Mouse (Mus musculus) gastrocnemius, postnatal 10 days (tissue): Measurements from ENCODE around the gene Brd2. TPM values are rescaled to one million over a fixed set of nuclear protein-coding genes. Genes with fewer than 3 reads are reported as not detected.
A peak's percentile ranks its signal among the peaks of the same experiment; 100 is the strongest.

Source experiments
- DNase-seq: peaks from one replicate; pipeline ENCODE4 v3.0.0; 2021; ENCODE audit warnings: mixed read lengths
- total RNA-seq, 2 experiments: library from RNA; stranded (reverse); gene quantifications; 2 replicates each; pipeline ENCODE4 v1.2.3; 2021

Gene Brd2
- total RNA-seq, 2 experiments from 2014 or later: 91.9 to 114 TPM

DNA sequence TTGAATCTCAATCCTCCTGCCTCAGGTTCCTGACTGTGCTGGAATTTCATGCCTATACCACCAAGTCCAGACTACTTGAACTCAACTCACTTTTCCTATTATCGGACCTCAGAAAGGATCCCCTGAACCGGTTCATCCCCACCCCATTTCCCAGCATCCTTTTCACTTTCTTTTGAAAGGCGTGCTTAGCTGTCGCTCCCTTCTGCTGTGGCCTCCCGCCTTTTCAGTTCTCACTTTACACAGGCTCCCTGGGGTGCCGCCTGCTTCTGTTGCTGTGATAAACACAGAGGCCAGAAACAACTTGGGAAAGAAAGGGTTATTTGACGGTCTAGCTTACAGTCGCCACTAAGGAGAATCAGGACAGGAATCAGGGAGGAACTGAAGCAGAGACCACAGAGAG is 39.3 kb downstream of the Brd2 start:
- DNase-seq: no peak

DNA sequence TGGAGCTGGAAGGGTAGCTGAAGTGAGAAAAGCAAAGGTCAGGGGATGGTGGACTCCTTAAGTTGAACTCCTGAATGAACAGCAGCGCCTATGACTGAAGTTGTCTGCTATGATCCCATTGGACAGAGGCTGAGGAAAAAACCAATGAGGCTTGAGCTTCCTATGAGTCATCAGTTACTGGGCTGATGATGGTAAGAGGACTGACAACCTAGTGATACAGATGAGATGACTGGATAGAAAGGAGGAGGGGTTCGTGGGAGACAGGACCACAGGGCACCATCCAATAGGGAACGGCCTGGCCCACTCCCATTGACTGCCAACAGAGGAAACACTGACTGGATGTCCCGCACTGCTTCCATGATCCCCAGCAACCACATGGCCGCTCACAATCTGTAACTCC is 42.8 kb downstream of the Brd2 start:
- no peak for DNase-seq

DNA sequence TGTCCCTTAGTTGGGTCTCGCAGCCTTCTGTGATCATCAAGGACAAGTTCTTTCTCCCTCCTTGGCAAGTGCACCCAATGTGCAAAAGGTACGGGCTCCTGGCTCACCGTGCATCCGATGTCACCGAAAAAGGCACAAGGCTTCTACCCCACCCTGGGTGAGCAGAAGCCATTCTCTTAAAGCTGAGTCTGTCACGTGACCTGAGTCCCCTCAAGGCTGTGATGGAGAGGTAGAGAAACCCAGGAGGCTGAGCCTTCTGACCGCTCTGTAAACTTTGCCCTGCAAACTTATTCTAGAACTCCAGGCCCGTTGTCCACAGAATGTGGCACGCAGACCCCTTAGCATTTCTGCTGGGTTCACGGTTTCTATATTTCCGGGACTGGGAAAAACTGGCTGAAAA is 43.4 kb downstream of the Brd2 start:
- no peak for DNase-seq

DNA sequence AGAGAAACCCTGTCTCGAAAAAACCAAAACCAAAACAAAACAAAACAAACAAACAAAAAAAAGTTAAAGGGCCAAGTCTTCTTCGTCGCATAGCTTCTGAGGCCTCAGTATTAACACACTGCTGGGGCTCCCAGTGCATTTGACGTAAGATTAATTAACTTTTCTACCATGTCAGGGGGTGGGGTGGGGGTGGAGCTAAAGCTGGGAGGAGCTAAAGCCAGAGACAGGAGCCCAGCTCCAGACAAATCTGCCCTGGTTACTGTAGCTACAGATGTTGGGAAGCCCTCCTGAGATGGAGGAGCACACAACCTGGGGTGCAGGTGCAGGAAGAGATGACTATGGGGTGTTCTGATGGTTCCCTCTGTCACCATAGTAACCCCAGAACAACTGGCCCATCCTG is 44.3 kb downstream of the Brd2 start:
- no peak for DNase-seq

DNA sequence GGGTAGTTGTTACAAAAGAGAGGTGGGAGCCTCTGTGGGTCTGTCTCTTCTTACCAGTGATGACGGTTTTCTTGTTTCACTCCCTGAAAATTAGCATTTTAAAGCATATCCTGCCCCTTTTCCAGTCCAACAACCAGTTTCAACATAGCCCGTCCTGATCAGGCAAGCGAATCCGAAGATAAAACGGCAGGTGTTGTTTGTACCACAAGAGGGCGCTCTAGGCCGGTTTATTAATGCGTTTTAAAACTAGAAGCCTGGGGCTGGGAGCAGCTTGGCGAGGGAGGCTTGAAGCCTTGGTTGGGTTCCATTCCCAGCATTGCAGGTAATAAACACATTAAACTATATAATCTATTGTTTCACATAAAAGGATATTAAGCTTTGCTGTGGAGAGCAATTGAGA is 44.9 kb downstream of the Brd2 start:
- peak; percentile 73 for DNase-seq

DNA sequence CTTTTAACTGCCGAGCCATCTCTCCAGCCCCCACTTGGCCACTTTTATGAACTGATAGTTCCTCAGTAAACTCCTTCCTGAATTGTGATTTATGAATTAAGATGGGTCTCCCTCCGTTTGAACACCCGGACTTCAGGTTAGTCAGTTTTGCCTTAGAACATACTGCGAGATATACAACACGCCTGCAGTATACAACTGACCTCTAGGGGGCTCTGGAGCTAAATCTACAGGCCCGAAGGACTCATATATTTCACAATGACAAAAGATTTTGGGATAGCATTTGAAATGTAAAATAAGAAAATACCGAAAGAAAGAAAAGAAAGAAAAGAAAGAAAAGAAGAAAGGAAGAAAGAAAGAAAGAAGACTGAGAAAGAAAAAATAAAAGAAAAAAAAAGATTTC is 47.2 kb downstream of the Brd2 start:
- DNase-seq: peak; percentile 68

DNA sequence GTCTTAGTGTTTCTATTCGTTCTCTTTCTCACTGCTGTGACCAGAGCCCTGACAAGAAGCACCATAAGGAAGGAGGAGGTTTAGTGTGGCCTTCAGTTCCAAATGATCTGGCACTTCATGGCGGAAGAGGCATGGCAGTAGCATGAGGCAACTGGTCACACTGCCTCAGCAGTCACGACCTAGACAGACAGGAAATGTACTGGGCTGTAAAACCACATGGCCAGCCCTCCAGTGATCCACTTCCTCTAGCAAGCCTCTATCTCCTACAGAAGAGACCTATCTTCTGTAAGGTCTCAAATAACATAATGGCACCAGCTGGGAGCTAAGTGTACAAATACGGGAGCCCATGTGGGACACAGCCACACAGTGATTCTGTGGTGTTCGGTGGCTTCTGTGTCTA is 50.3 kb downstream of the Brd2 start:
- DNase-seq: no peak

DNA sequence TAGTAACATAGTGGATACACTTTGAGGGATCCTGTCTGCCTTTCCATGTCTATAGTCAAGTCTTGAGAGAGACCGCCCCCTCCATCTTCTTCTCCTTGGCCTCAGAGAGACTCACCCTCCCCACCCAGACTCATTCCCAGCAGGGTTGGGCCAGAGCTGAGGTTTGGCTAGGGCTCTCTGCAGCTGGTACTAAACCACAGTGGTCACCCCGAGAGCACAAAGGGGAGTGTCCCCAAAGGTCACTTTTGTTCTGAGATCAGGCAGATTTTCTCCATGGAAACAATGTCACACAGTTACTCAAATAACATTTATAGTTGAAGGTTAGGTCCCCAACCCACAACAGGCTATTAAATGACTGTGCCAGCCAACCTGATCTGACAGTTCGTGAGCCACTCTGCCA is 53.6 kb downstream of the Brd2 start:
- DNase-seq: no peak

Other genes with a start within 250 kb of the Brd2 start
- gene Gm7029, start 248.8 kb downstream of the Brd2 start, total RNA-seq: not detected
- 10 to 100 TPM in 1 of 2 experiments, 1 to 10 TPM in 1; 8.0 to 10.6 TPM for gene Kifc1, start 232.0 kb downstream of the Brd2 start, total RNA-seq
- gene Platr17, start 217.5 kb downstream of the Brd2 start, total RNA-seq: not detected
- 10 to 100 TPM; 12.1 to 13.5 TPM for gene Daxx, start 213.2 kb downstream of the Brd2 start, total RNA-seq
- gene Tapbp, start 206.7 kb downstream of the Brd2 start, total RNA-seq: 10 to 100 TPM; 40.7 to 41.3 TPM
- 10 to 100 TPM; 18.9 to 21.9 TPM for gene Zbtb22, start 206.7 kb downstream of the Brd2 start, total RNA-seq
- gene Rgl2, start 193.1 kb downstream of the Brd2 start, total RNA-seq: 10 to 100 TPM; 29.3 to 40.2 TPM
- 10 to 100 TPM; 65.3 to 67.0 TPM for gene Pfdn6, start 182.3 kb downstream of the Brd2 start, total RNA-seq
- gene Wdr46, start 182.0 kb downstream of the Brd2 start, total RNA-seq: 10 to 100 TPM; 15.7 TPM
- gene B3galt4, start 171.1 kb downstream of the Brd2 start, total RNA-seq: 1 to 10 TPM; 2.3 to 2.6 TPM
- gene Vps52, start 166.8 kb downstream of the Brd2 start, total RNA-seq: 10 to 100 TPM; 30.3 to 33.2 TPM
- 100 to 1,000 TPM; 649 to 675 TPM for gene Rps18, start 166.6 kb downstream of the Brd2 start, total RNA-seq
- gene H2-K1, start 122.3 kb downstream of the Brd2 start, total RNA-seq: 10 to 100 TPM; 38.9 to 46.7 TPM
- gene Ring1, start 98.0 kb downstream of the Brd2 start, total RNA-seq: 10 to 100 TPM; 13.4 to 18.0 TPM
- gene H2-Ke6, start 94.6 kb downstream of the Brd2 start, total RNA-seq: 10 to 100 TPM; 50.5 to 63.2 TPM
- 10 to 100 TPM; 64.1 to 75.4 TPM for gene Slc39a7, start 91.0 kb downstream of the Brd2 start, total RNA-seq
- 10 to 100 TPM; 40.7 to 43.1 TPM for gene Rxrb, start 90.8 kb downstream of the Brd2 start, total RNA-seq
- gene Col11a2, start 83.2 kb downstream of the Brd2 start, total RNA-seq: 100 to 1,000 TPM in 1 of 2 experiments, 10 to 100 TPM in 1; 72.0 to 106 TPM
- not detected for gene H2-Oa, start 30.3 kb downstream of the Brd2 start, total RNA-seq
- gene H2-DMa, start 3.1 kb downstream of the Brd2 start, total RNA-seq: 1 to 10 TPM; 4.6 to 6.1 TPM
- gene H2-DMb2, start 20.7 kb upstream of the Brd2 start, total RNA-seq: under 1 TPM; 0.25 to 0.61 TPM
- gene H2-DMb1, start 30.4 kb upstream of the Brd2 start, total RNA-seq: 1 to 10 TPM; 1.4 to 1.8 TPM
- 1 to 10 TPM; 2.6 to 3.8 TPM for gene Tap1, start 64.9 kb upstream of the Brd2 start, total RNA-seq
- gene Psmb9, start 65.1 kb upstream of the Brd2 start, total RNA-seq: 1 to 10 TPM; 1.6 to 1.7 TPM
- 1 to 10 TPM; 4.5 to 5.1 TPM for gene Psmb8, start 75.1 kb upstream of the Brd2 start, total RNA-seq
- 1 to 10 TPM; 6.5 to 7.0 TPM for gene Tap2, start 80.9 kb upstream of the Brd2 start, total RNA-seq
- under 1 TPM; 0.26 to 0.34 TPM for gene H2-Ob, start 116.3 kb upstream of the Brd2 start, total RNA-seq
- 1 to 10 TPM; 3.6 to 4.1 TPM for gene H2-Ab1, start 135.1 kb upstream of the Brd2 start, total RNA-seq
- 1 to 10 TPM; 4.5 TPM for gene H2-Aa, start 165.2 kb upstream of the Brd2 start, total RNA-seq
- 1 to 10 TPM; 2.9 to 5.0 TPM for gene H2-Eb1, start 183.2 kb upstream of the Brd2 start, total RNA-seq
- gene H2-Eb2, start 203.0 kb upstream of the Brd2 start, total RNA-seq: not detected
- gene Btnl2, start 232.2 kb upstream of the Brd2 start, total RNA-seq: under 1 TPM; 0.40 to 0.81 TPM